Mouse (Mus musculus): Measurements from ENCODE around the gene D630023F18Rik.

The D630023F18Rik gene

GRCm38 (mm10) chr1:65122574-65123372, at the start of gene D630023F18Rik:
Gene D630023F18Rik (minus strand): TSS chr1:65123214.
- DNase-seq (ENCODE audit: low spot score), result no peak

- no peak for DNase-seq (ENCODE audit: low spot score)
Measured at GRCm38 (mm10) chr1:65171579-65171978, 48.6 kb upstream of the D630023F18Rik start.

GRCm38 (mm10) chr1:65169947-65170346, 46.9 kb upstream of the D630023F18Rik start:
- DNase-seq (ENCODE audit: low spot score), result no peak

GRCm38 (mm10) chr1:65169536-65169935, 46.5 kb upstream of the D630023F18Rik start:
- no peak for DNase-seq (ENCODE audit: low spot score)

- DNase-seq (ENCODE audit: low spot score), result no peak
Measured at GRCm38 (mm10) chr1:65167496-65167895, 44.5 kb upstream of the D630023F18Rik start.

- DNase-seq (ENCODE audit: low spot score), result no peak
Measured at GRCm38 (mm10) chr1:65162210-65162609, 39.2 kb upstream of the D630023F18Rik start.

- DNase-seq (ENCODE audit: low spot score), result no peak
Measured at GRCm38 (mm10) chr1:65156111-65156510, 33.1 kb upstream of the D630023F18Rik start.

GRCm38 (mm10) chr1:65154814-65155213, 31.8 kb upstream of the D630023F18Rik start:
- DNase-seq (ENCODE audit: low spot score), result no peak

- no peak for DNase-seq (ENCODE audit: low spot score)
Measured at GRCm38 (mm10) chr1:65147971-65148370, 25.0 kb upstream of the D630023F18Rik start.

- DNase-seq (ENCODE audit: low spot score), result no peak
Measured at GRCm38 (mm10) chr1:65147326-65147725, 24.3 kb upstream of the D630023F18Rik start.

GRCm38 (mm10) chr1:65146601-65147000, 23.6 kb upstream of the D630023F18Rik start:
- DNase-seq (ENCODE audit: low spot score), result no peak

- no peak for DNase-seq (ENCODE audit: low spot score)
Measured at GRCm38 (mm10) chr1:65144783-65145182, 21.8 kb upstream of the D630023F18Rik start.

- DNase-seq (ENCODE audit: low spot score), result no peak
Measured at GRCm38 (mm10) chr1:65137560-65137959, 14.5 kb upstream of the D630023F18Rik start.

- no peak for DNase-seq (ENCODE audit: low spot score)
Measured at GRCm38 (mm10) chr1:65132833-65133232, 9.8 kb upstream of the D630023F18Rik start.

GRCm38 (mm10) chr1:65131671-65132070, 8.7 kb upstream of the D630023F18Rik start:
- DNase-seq (ENCODE audit: low spot score), result no peak

GRCm38 (mm10) chr1:65130226-65130625, 7.2 kb upstream of the D630023F18Rik start:
- no peak for DNase-seq (ENCODE audit: low spot score)

- DNase-seq (ENCODE audit: low spot score), result no peak
Measured at GRCm38 (mm10) chr1:65129634-65130180, 6.7 kb upstream of the D630023F18Rik start.

- no peak for DNase-seq (ENCODE audit: low spot score)
Measured at GRCm38 (mm10) chr1:65119438-65119837, 3.6 kb downstream of the D630023F18Rik start, which contains the start of gene Gm28845. Gene Gm28845 (minus strand): TSS chr1:65119558.

- no peak for DNase-seq (ENCODE audit: low spot score)
Measured at GRCm38 (mm10) chr1:65118150-65118913, 4.7 kb downstream of the D630023F18Rik start.

- DNase-seq (ENCODE audit: low spot score), result no peak
Measured at GRCm38 (mm10) chr1:65113536-65114172, 9.4 kb downstream of the D630023F18Rik start.

- DNase-seq (ENCODE audit: low spot score), result no peak
Measured at GRCm38 (mm10) chr1:65112807-65113196, 10.2 kb downstream of the D630023F18Rik start.
